Mouse (Mus musculus) embryo, embryonic 10.5 days (tissue): ENCODE measurements at regions not wholly inside any gene's neighbourhood (a gene's known extent, or its start where the extent isn't known, plus 50 kb on each side); places are given as distances from the start of the nearest gene placed in this dataset.
A peak's percentile ranks its signal among the peaks of the same experiment; 100 is the strongest.

Experiments used
- DNase-seq: peaks from one replicate; pipeline ENCODE4 v3.0.0-alpha.2; 2015; ENCODE audit warnings: low spot score

- no peak for DNase-seq
Measured at GRCm38 (mm10) chr7:133469106-133469505, 132.9 kb downstream of the Tex36 start.

GRCm38 (mm10) chr7:133468346-133468745 lies 133.6 kb downstream of the Tex36 start:
- DNase-seq, result no peak

- no peak for DNase-seq
Measured at GRCm38 (mm10) chr7:133467579-133467978, 134.4 kb downstream of the Tex36 start.

- DNase-seq, result no peak
Measured at GRCm38 (mm10) chr7:133459306-133459705, 142.7 kb downstream of the Tex36 start.

GRCm38 (mm10) chr7:133457436-133458324 lies 144.3 kb downstream of the Tex36 start:
- DNase-seq, result peak; percentile 57

GRCm38 (mm10) chr7:133450246-133450645 lies 151.7 kb downstream of the Tex36 start:
- DNase-seq, result no peak

GRCm38 (mm10) chr7:133447079-133447478 lies 154.9 kb downstream of the Tex36 start:
- DNase-seq, result no peak

- peak; percentile 34 for DNase-seq
Measured at GRCm38 (mm10) chr7:133441661-133442060, 160.3 kb downstream of the Tex36 start.

GRCm38 (mm10) chr7:133441169-133441568 lies 160.8 kb downstream of the Tex36 start:
- no peak for DNase-seq

GRCm38 (mm10) chr7:133440711-133441110 lies 161.2 kb downstream of the Tex36 start:
- DNase-seq, result no peak

- DNase-seq, result no peak
Measured at GRCm38 (mm10) chr7:133440086-133440485, 161.9 kb downstream of the Tex36 start.

- no peak for DNase-seq
Measured at GRCm38 (mm10) chr7:133438631-133439030, 163.3 kb downstream of the Tex36 start.

- DNase-seq, result peak; percentile 75
Measured at GRCm38 (mm10) chr7:133437866-133438265, 164.1 kb downstream of the Tex36 start.

- DNase-seq, result no peak
Measured at GRCm38 (mm10) chr7:133435596-133436357, 166.2 kb downstream of the Tex36 start.

- DNase-seq, result no peak
Measured at GRCm38 (mm10) chr7:133434027-133434820, 167.7 kb downstream of the Tex36 start.

- no peak for DNase-seq
Measured at GRCm38 (mm10) chr7:133432343-133432742, 169.6 kb downstream of the Tex36 start.

- DNase-seq, result no peak
Measured at GRCm38 (mm10) chr7:133402072-133402471, 199.9 kb downstream of the Tex36 start.

- no peak for DNase-seq
Measured at GRCm38 (mm10) chr7:133400691-133401090, 201.3 kb downstream of the Tex36 start.

- DNase-seq, result no peak
Measured at GRCm38 (mm10) chr7:133388716-133389115, 213.2 kb downstream of the Tex36 start.

- DNase-seq, result no peak
Measured at GRCm38 (mm10) chr7:133382032-133382712, 219.8 kb downstream of the Tex36 start.

- no peak for DNase-seq
Measured at GRCm38 (mm10) chr7:133379373-133379772, 222.6 kb downstream of the Tex36 start.

- DNase-seq, result no peak
Measured at GRCm38 (mm10) chr7:133378338-133378737, 223.6 kb downstream of the Tex36 start.
